Mouse (Mus musculus) R1 (cell line): Measurements from ENCODE around the gene Gm8369.
"Not testable (repeated sequence)": the region's sequence is repeated elsewhere in the genome, so short reads cannot be mapped to it uniquely, and the experiment has no call there.

ENCODE experiments used
- DNase-seq: peaks from one replicate; pipeline ENCODE4 v3.0.0-alpha.2; 2018; ENCODE audit warnings: low read depth, low spot score

Gm8369 gene

DNA sequence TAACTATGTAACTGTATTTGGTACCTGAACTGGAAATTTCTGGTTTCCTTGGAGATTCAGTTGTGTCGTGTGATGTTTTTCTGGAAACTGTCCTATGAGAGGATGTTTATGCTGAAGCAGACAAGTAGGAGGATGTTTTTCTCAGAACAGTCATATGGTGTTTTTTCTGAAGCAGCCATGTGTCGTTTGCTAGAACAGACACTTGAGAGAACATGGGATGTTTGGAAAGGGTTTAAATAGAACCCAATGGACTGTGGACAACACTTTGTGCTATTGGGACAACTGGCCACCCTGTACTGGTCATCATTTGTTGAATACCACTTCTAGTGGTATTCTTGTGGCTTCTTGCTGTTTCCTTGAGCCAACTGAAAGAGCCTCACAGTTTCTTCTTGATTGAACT lies at the start of gene Gm8369:
Gene Gm8369 (plus strand): TSS at position 193 of the 400 bp plus-strand sequence.
- DNase-seq: no peak

GRCm38 (mm10) chr19:11443338-11443737 lies 42.4 kb upstream of the Gm8369 start, which contains the start of gene Ms4a4b:
Gene Ms4a4b (plus strand): TSS chr19:11443553.
- no peak for DNase-seq

- no peak for DNase-seq
Observed at GRCm38 (mm10) chr19:11443964-11444363, 41.8 kb upstream of the Gm8369 start.

DNA sequence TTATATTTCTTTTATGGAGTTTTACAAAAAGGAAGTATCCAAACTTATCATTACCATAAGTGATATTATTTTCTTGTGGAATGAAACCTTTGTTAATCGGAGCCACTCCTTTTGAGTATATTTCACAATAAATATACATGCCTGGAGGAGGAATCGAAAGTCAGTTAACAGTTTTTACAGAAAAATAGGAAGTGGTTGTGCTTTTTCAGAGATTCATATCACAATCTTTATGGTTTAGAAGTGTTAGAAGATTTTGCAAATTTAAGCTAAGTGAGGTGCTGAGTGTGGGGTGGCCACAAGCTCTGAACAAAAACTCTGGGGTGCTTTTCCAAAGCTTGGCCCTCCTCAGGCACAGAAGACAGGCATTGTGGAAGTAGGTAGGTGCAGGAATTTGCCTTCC lies 38.5 kb upstream of the Gm8369 start:
- DNase-seq: no peak

DNA sequence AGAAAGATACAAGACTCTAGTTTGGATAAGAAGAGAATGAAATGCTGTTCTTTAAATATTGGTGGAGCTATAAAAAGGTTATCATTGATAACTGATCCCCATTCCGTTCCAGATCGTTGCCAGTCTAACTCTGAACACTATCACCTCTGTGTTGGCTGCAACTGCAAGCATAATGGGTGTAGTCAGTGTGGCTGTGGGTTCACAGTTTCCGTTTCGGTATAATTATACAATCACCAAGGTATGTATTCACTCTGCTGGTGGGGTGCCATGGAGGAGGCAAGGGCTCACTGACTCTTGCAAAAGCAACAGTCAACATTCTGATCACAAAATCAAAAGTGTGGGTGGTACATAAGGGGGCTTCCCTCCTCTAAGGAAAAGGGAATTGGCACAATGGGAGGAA lies 26.7 kb upstream of the Gm8369 start:
- not testable (repeated sequence) for DNase-seq

DNA sequence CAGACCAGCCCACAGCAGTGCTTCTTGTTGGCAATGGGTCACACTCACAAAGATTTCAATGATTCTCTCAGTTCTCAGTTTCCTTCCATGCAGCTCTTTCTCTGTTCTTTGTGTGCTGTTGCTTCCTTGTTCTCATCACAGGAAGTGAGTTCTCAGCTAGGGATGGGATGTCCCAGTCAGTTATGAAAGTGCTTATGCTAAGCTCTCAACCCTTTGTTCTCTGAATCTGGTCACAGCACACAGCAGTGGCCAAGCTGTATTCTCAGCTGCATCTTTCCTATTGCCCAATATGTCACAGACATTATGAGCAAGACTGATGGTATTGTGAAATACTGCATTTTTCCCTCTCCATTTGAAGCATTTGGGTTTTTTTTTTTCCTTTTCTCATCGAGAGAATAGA lies 20.9 kb upstream of the Gm8369 start:
- not testable (repeated sequence) for DNase-seq

DNA sequence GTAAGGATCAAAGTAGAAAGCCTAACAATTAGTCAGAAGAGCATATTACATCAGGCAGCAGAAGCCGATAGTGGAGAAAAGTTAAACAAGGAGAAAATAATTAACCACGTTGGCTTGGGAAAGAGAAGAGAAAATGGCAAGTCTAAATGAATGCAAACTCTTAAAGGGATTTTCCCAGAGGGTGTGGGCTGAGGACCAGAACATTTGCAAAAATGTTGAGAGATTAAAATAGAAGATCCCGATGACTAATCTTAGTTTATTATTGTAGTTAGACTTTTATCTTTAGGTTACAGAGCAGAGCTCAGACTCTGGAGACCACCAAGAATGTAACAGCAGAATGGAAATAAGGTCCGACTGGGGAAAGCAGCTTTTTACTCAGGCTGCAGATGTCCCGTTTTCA lies 19.3 kb upstream of the Gm8369 start:
- no peak for DNase-seq

DNA sequence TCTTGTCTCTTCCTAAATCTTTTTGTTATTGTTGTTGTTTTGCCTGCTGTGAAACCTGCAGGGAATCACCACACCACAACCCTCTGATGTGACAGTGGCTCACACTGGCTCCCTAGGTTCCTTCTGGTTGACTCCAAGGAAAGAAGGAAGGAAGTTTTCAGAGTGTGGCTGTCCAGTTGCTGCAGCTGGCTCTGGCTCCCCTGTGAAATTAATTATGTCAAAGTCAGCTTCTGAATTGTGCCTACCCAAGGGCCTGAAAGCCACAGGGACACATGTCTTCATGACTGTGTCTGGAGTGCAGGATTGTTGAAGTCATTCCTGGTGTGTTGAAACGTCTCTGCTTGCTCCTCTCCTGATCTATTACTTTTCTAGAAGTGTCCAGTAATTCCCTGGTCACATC lies 17.4 kb upstream of the Gm8369 start:
- DNase-seq: not testable (repeated sequence)

- DNase-seq: not testable (repeated sequence)
Observed at GRCm38 (mm10) chr19:11469215-11469614, 16.5 kb upstream of the Gm8369 start, which contains the start of gene Ms4a6c. Gene Ms4a6c (plus strand): TSS chr19:11469366.

- no peak for DNase-seq
Observed at GRCm38 (mm10) chr19:11479714-11480113, 6.0 kb upstream of the Gm8369 start.

- no peak for DNase-seq
Observed at GRCm38 (mm10) chr19:11482684-11483083, 3.1 kb upstream of the Gm8369 start.

GRCm38 (mm10) chr19:11483941-11484340 lies 1.8 kb upstream of the Gm8369 start:
- no peak for DNase-seq

DNA sequence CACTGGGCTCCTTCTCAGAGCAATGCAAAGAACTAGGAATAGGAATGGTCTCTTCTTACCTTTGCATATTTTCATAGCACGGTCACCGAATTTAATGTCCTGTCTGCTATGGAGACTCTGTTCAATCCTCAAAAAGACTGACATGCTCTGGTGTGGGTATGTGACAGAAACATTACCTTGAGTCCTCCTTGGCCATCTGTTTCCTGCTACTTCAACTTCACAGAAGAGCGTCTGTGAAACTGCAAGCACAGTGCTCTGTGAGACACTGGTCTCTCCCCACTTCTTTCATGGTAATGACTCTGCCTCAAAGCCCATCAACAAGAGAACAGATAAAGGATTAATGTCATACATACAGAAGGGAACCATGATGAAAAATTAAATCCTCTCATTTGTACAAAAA lies 1.4 kb upstream of the Gm8369 start:
- DNase-seq: no peak

DNA sequence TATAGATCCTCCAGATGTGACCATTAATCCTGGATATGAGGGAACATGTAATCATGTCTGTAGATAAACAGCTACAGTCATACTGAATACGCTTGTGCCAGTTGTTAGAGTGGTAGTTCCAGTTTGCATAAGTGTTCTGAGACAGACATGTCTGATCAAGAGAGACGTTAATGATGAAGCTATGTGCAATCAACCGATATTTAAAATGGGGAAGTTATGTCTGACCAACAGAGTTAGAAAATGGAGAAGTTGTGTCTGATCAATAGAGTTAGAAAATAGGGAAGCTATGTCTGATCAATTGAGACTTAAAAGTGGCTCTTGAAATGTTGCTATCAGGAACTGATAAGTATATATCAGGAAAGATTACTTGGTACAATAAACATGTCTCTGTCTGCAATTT lies 472 bp upstream of the Gm8369 start:
- DNase-seq: no peak

DNA sequence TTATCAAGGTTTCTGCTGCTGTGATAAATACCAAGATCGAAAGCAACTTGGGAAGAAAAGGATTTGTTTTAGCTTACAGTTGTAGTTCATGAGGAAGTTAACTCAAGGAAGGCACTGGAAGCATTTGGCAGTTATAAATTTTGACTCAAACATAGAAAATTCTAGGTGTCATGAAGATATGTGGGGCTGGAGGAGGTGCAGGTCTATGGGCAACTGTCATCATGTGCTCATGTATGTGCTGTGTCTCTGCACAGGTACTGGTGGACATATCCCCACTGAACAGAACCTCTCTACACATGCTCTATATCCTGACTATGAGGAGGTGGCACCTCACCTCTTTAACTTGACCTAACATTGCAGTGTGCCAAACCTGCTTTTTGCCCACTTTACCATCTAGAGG lies 861 bp downstream of the Gm8369 start:
- DNase-seq: no peak

- DNase-seq: no peak
Observed at GRCm38 (mm10) chr19:11491406-11492189, 5.9 kb downstream of the Gm8369 start.

DNA sequence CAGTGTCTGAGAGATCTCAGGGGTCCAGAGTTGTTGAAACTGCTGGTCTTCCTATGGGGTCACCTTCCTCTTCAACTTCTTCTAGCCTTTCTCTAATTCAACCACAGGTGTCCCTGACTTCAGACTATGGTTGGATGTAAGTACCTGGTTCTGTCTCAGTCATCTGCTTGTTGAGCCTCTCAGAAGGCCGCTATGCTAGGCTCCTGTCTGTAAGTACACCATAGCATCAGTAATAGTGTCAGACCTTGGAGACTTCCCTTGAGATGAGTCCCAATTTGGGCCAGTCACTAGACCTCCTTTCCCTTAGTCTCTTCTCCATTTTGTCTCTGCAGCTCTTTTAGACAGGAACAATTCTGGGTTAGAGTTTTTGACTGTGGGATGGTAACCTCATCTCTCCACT lies 6.9 kb downstream of the Gm8369 start:
- DNase-seq: no peak

GRCm38 (mm10) chr19:11494519-11494918 lies 8.8 kb downstream of the Gm8369 start:
- no peak for DNase-seq

GRCm38 (mm10) chr19:11496361-11496760 lies 10.6 kb downstream of the Gm8369 start:
- no peak for DNase-seq

- not testable (repeated sequence) for DNase-seq
Observed at GRCm38 (mm10) chr19:11497300-11497699, 11.6 kb downstream of the Gm8369 start.

- DNase-seq: no peak
Observed at GRCm38 (mm10) chr19:11500796-11501195, 15.1 kb downstream of the Gm8369 start.

- DNase-seq: no peak
Observed at GRCm38 (mm10) chr19:11501326-11501725, 15.6 kb downstream of the Gm8369 start.

DNA sequence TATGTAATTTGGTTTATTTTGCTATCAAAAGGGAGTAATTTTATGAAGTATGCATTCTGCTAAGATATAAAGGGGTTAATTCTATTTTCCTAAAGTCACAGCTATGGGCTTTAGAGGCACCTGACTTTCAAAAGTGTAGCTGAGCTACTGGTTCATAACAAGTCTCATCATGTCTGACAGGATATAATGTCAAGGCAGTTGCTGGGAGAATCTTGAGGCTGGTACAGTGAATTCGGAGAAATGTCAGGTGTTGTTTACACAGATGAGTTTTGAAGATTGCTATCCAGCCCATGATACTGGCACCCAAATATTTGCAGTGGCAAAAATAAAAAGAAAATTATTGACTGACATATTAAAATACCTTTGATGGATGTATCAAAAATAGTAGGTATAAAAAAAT lies 19.1 kb downstream of the Gm8369 start:
- no peak for DNase-seq

DNA sequence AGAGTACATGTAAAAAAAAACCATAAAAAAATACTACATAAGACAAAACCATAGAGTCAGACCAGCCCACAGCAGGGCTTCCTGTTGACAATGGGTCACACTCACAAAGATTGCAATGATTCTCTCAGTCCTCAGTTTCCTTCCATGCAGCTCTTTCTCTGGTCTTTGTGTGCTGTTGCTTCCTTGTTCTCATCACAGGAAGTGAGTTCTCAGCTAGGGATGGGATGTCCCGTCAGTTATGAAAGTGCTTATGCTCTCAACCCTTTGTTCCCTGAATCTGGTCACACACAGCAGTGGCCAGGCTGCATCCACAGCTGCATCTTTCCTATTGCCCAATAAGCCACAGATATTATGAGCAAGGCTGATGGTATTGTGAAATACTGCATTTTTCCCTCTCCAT lies 27.7 kb downstream of the Gm8369 start:
- DNase-seq: no peak
